Mouse (Mus musculus): Measurements from ENCODE around the gene Ubac2.

GRCm38 (mm10) chr14:121929243-121929951 is 51.0 kb downstream of the Ubac2 start:
- TF ChIP-seq CTCF (IDR thresholded peaks at IDR 0.05; ENCODE audit: control insufficient read depth, insufficient read depth, low read length) (0 out of 2 replicates have a peak, but pooled peaks have one; percentile 4), POLR2A (IDR thresholded peaks at IDR 0.05; ENCODE audit: borderline replicate concordance, control insufficient read depth, low read depth, low read length) (no peak)

All from bone marrow, adult 2 months (tissue).